Mouse (Mus musculus) thymus, postnatal 14 days (tissue): ENCODE results near the gene Dtnb.
A peak's percentile ranks its signal among the peaks of the same experiment; 100 is the strongest.

Experiments used
- DNase-seq: peaks from one replicate; pipeline ENCODE4 v3.0.0; 2021

The Dtnb gene

GRCm38 (mm10) chr12:3572581-3573397 lies 608 bp downstream of the Dtnb start:
- peak; percentile 78 for DNase-seq

GRCm38 (mm10) chr12:3573410-3573809 lies 1.2 kb downstream of the Dtnb start:
- DNase-seq = peak; percentile 13

- DNase-seq = peak; percentile 14
Observed at GRCm38 (mm10) chr12:3574670-3575069, 2.5 kb downstream of the Dtnb start.

GRCm38 (mm10) chr12:3579958-3580530 lies 7.9 kb downstream of the Dtnb start:
- no peak for DNase-seq

- DNase-seq = no peak
Observed at GRCm38 (mm10) chr12:3582604-3583003, 10.4 kb downstream of the Dtnb start.

- no peak for DNase-seq
Observed at GRCm38 (mm10) chr12:3585525-3585924, 13.3 kb downstream of the Dtnb start.

GRCm38 (mm10) chr12:3587010-3587409 lies 14.8 kb downstream of the Dtnb start:
- no peak for DNase-seq

- DNase-seq = no peak
Observed at GRCm38 (mm10) chr12:3590039-3590438, 17.9 kb downstream of the Dtnb start.

- DNase-seq = no peak
Observed at GRCm38 (mm10) chr12:3591595-3591994, 19.4 kb downstream of the Dtnb start.

- DNase-seq = no peak
Observed at GRCm38 (mm10) chr12:3602786-3603185, 30.6 kb downstream of the Dtnb start.

GRCm38 (mm10) chr12:3606202-3606601 lies 34.0 kb downstream of the Dtnb start:
- no peak for DNase-seq

- peak; percentile 43 for DNase-seq
Observed at GRCm38 (mm10) chr12:3609747-3610146, 37.6 kb downstream of the Dtnb start.

- no peak for DNase-seq
Observed at GRCm38 (mm10) chr12:3611871-3612270, 39.7 kb downstream of the Dtnb start.

- no peak for DNase-seq
Observed at GRCm38 (mm10) chr12:3615041-3615440, 42.9 kb downstream of the Dtnb start.

- no peak for DNase-seq
Observed at GRCm38 (mm10) chr12:3618144-3619020, 46.2 kb downstream of the Dtnb start.

- DNase-seq = no peak
Observed at GRCm38 (mm10) chr12:3619021-3619367, 46.8 kb downstream of the Dtnb start.

GRCm38 (mm10) chr12:3626880-3627279 lies 54.7 kb downstream of the Dtnb start:
- no peak for DNase-seq

- DNase-seq = peak; percentile 17
Observed at GRCm38 (mm10) chr12:3641931-3642330, 69.8 kb downstream of the Dtnb start.

- no peak for DNase-seq
Observed at GRCm38 (mm10) chr12:3656799-3657198, 84.6 kb downstream of the Dtnb start.

- DNase-seq = no peak
Observed at GRCm38 (mm10) chr12:3657234-3657633, 85.1 kb downstream of the Dtnb start.

GRCm38 (mm10) chr12:3657786-3658185 lies 85.6 kb downstream of the Dtnb start:
- DNase-seq = no peak

GRCm38 (mm10) chr12:3659554-3660311 lies 87.6 kb downstream of the Dtnb start:
- DNase-seq = no peak
